Mouse (Mus musculus) cerebellum, postnatal 14 days (tissue): Measurements from ENCODE around the gene Ctnnd1.

Source experiments
- DNase-seq, 2 experiments: peaks; one replicate each; pipeline ENCODE4 v3.0.0; 2021; ENCODE audit warnings: mixed read lengths in 2 of 2

The Ctnnd1 gene

GRCm38 (mm10) chr2:84599270-84599888, 51.2 kb downstream of the Ctnnd1 start:
- DNase-seq: no peak

GRCm38 (mm10) chr2:84597123-84597522, 53.4 kb downstream of the Ctnnd1 start:
- DNase-seq: no peak

- DNase-seq: no peak
These were observed 57.8 kb downstream of the Ctnnd1 start for GRCm38 (mm10) chr2:84592801-84593200.

DNA sequence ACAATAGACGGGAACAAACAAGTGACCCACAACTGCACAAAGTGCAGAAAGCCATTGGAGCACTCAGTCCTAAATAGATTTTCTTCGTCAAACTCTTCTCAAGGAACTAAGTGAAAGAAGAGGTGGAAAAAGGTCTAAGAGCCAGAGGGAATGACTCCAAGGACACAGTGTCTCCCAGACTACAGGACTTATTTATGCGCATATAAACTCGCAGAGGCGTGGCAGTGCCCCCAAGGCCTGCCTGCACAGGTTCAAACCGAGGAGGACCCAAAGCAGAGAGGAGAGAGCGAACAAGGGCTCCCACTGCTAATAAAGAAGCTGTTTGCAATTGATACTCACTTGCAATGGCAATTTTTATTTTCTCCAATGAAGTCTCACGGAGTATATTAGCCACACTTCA, 64.9 kb downstream of the Ctnnd1 start:
- no peak for DNase-seq

- DNase-seq: no peak
These were observed 68.3 kb downstream of the Ctnnd1 start for GRCm38 (mm10) chr2:84582286-84582685.

- DNase-seq: peak in 1 of 2 experiments; percentile 13
These were observed 69.4 kb downstream of the Ctnnd1 start for GRCm38 (mm10) chr2:84581208-84581607.

GRCm38 (mm10) chr2:84579311-84579710, 71.3 kb downstream of the Ctnnd1 start:
- no peak for DNase-seq

DNA sequence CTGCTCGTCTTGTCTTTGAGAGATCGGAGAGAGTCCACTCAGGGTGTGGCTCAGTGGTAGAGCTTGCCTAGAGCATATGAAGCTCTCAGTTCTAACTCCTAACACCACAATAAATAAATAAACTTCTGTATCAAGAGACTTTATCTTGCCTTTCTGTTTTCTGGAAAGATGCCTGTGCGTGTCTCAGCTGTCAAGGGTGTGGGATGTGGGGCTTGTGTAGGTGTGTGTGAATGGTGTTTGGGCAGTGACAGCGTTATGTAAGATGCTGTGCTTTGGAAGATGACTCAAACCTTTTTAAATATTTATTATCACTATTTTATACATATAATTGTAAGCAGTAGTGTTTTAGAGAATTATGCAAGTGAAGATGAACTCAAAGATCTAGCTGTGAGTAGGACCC, 76.4 kb downstream of the Ctnnd1 start:
- no peak for DNase-seq

DNA sequence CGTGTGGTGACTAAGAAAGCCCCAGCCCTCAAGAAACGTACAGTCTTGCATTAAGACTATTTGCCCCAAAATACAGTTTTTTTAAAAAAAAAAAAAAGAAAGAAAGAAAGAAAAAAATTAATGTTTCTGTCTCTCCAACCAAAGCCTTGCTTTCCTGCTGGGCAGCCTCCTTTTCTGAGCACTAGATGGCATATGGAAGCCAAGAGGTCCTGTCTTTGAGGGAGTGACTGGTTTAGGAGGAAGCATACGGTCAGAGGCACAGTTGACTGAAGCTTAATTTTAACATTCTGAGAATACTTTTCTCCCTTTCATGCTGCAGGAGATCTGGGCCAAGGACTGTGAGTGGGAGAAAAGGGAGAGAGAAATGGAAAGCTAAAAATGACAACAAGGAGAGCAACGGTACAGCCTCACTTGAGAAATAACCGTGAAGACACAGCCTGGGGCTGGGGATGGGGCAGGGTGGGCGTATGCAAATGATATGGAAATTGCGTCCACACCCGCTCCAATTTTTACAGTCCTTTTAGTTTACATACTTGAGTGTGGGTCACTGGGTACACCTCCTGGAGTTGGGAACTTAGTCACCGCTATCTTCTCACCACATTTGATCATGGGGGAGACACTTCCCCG, 93.6 kb downstream of the Ctnnd1 start:
- DNase-seq: peak; percentile 16 to 20

DNA sequence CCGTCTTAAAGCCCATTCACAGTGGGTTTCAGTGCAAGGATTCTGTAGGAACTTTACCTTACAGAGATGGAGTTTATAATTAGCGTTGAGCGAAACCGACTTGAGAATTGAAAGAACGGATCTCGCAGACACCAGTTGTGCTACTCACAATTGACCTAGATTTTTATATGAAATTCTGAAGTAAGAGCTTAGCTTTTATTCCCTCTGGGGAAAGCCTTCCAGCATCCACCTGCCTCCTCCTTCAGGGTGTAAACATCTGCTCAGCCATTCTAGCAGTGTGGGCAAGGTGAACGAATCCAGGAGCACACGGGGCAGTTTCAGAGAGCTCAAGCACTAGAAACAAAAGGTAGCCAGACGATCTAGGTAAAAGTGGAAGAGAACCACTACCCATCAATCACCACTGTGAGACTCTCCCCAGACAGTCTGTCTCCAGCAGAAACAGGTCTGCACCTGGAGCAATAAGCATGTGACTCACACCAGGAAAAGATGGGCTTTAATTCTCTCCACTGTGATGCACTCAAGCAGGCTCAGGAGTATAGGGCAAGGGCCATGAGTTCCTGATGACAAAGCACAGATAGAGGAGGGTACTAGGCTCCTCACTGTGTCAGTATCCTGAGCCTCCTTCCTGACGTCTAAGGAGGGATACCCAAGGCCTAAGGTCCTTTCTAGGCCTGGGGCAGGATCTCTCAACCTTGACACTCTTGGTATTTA, 99.0 kb downstream of the Ctnnd1 start:
- no peak for DNase-seq
